9 mouse cellular contexts compared by ENCODE assay signal in the genomic region with DNA sequence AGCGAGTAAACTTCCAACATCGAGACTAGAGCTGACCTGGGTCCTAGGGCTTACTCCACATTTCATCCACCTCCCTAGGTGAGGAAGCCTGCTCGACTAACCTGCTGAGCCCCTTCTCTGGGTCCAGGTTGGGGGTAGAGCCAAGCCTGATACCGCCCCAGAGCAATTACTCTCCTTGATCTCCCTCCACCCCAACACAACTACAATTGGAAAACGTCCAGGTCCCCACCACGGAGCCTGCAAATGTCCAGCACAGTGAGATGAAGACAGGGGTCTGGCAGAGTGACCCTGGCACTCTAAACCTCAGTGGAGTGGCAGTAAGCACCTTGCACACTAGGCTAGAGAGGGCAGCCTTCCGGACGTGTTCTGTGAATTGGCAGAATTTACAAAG. TPM values are rescaled to one million over a fixed set of nuclear protein-coding genes. Genes with fewer than 3 reads are reported as not detected.
DNase-seq lines count a peak whose midpoint lies in the region; ATAC-seq and TF ChIP-seq lines count a peak whose summit lies in the region.
"Had no signal": no experiment of that assay in that cellular context is flagged by ENCODE, and none has a peak within 500 bp of the region (broad histone marks: within the 10 kb centered on the region; RNA-seq: fewer than 3 reads in every experiment).

No protein-coding gene starts in this region.

- intact Hi-C loops in gastrocnemius, postnatal 14 days (cut with DNase I; ENCODE audit: low total_unique reads): no loop called here

- no peak overlapping the region for H3K9ac ChIP-seq in kidney, postnatal 0 days (ENCODE audit: low read depth, low read length)
- H3K9ac ChIP-seq in embryonic facial prominence, embryonic 14.5 days (ENCODE audit: low read depth, low read length): peak overlapping the region; percentile 66
- peak overlapping the region; percentile 73 for H3K9ac ChIP-seq in hindbrain, embryonic 16.5 days (ENCODE audit: low read depth, low read length)
- peak overlapping the region; percentile 73 for H3K9ac ChIP-seq in midbrain, embryonic 16.5 days (ENCODE audit: low read depth, low read length)

- peak overlapping the region; percentile 41 for H3K4me3 ChIP-seq in kidney, postnatal 0 days (replicated peaks; ENCODE audit: low read depth, low read length)
- H3K4me3 ChIP-seq in embryonic facial prominence, embryonic 14.5 days (ENCODE audit: low read depth, low read length): peak overlapping the region; percentile 55
- H3K4me3 ChIP-seq in hindbrain, embryonic 16.5 days (ENCODE audit: low read length): peak overlapping the region; percentile 55
- H3K4me3 ChIP-seq in midbrain, embryonic 16.5 days (ENCODE audit: low read depth, low read length): peak overlapping the region; percentile 51

- no peak overlapping the region for H3K27ac ChIP-seq in kidney, postnatal 0 days
- no peak overlapping the region for H3K27ac ChIP-seq in embryonic facial prominence, embryonic 14.5 days (replicated peaks; ENCODE audit: low read depth, low read length)
- peak overlapping the region; percentile 54 for H3K27ac ChIP-seq in hindbrain, embryonic 16.5 days (ENCODE audit: low read depth, low read length)
- no peak overlapping the region; the same call in 1 of the 2 replicates for H3K27ac ChIP-seq in midbrain, embryonic 16.5 days (ENCODE audit: low read length)

- H3K27me3 ChIP-seq in kidney, postnatal 0 days (ENCODE audit: insufficient read depth, low read length): no peaks in the 10 kb centered on the region
- H3K27me3 ChIP-seq in embryonic facial prominence, embryonic 14.5 days (replicated peaks; ENCODE audit: control insufficient read depth, insufficient read depth, low read length): peaks cover 30% of the 10 kb centered on the region
- H3K27me3 ChIP-seq in hindbrain, embryonic 16.5 days (replicated peaks; ENCODE audit: control insufficient read depth, insufficient read depth, low read length): no peaks in the 10 kb centered on the region; the same call in 1 of the 2 replicates
- H3K27me3 ChIP-seq in midbrain, embryonic 16.5 days (ENCODE audit: control insufficient read depth, insufficient read depth, low read depth, low read length): 0 out of 2 replicates have a peak, but pooled peaks cover 4% of the 10 kb centered on the region

- no peak for DNase-seq in kidney, postnatal 0 days (ENCODE audit: low spot score)
- DNase-seq in kidney, adult 18-20 months: no peak
- no peak for DNase-seq in embryonic facial prominence, embryonic 14.5 days (ENCODE audit: low spot score)
- DNase-seq in spleen, adult 12 weeks (ENCODE audit: low spot score): no peak
- no peak for DNase-seq in gastrocnemius, postnatal 4 days (ENCODE audit: low spot score in 2 of 2)
- no peak for DNase-seq in gastrocnemius, postnatal 14 days

- peak overlapping the region; percentile 78 for H3K4me2 ChIP-seq in kidney, postnatal 0 days (ENCODE audit: low read length)
- peak overlapping the region; percentile 82 for H3K4me2 ChIP-seq in embryonic facial prominence, embryonic 14.5 days (ENCODE audit: low read depth, low read length)
- H3K4me2 ChIP-seq in hindbrain, embryonic 16.5 days (ENCODE audit: low read length): peak overlapping the region; percentile 82
- H3K4me2 ChIP-seq in midbrain, embryonic 16.5 days (ENCODE audit: low read length): peak overlapping the region; percentile 53

- no peak for ATAC-seq in kidney, postnatal 0 days (replicated peaks; ENCODE audit: low FRiP score, low read depth)
- ATAC-seq in embryonic facial prominence, embryonic 14.5 days (ENCODE audit: low read depth): no peak
- no peak for ATAC-seq in hindbrain, embryonic 16.5 days
- 0 out of 2 replicates have a peak, but pooled peaks have one; percentile 9 for ATAC-seq in midbrain, embryonic 16.5 days
- ATAC-seq: activated CD4-positive, CD25-positive, alpha-beta regulatory T cell, adult 4 months had no signal

- WGBS in kidney, postnatal 0 days: 13% methylated on average over 8 of the region's 8 CpGs
- WGBS in embryonic facial prominence, embryonic 14.5 days: 18% methylated on average over 8 of the region's 8 CpGs
- WGBS in hindbrain, embryonic 16.5 days: 13% methylated on average over 8 of the region's 8 CpGs
- WGBS in midbrain, embryonic 16.5 days: 15% methylated on average over 8 of the region's 8 CpGs

- no peaks in the 10 kb centered on the region for H3K36me3 ChIP-seq in kidney, postnatal 0 days (ENCODE audit: insufficient read depth, low read length)
- no peaks in the 10 kb centered on the region for H3K36me3 ChIP-seq in embryonic facial prominence, embryonic 14.5 days (ENCODE audit: control insufficient read depth, insufficient read depth, low read length)
- H3K36me3 ChIP-seq in hindbrain, embryonic 16.5 days (ENCODE audit: control insufficient read depth, insufficient read depth, low read length): no peaks in the 10 kb centered on the region
- H3K36me3 ChIP-seq in midbrain, embryonic 16.5 days (ENCODE audit: control insufficient read depth, insufficient read depth, low read length): no peaks in the 10 kb centered on the region

- TF ChIP-seq CTCF in kidney, postnatal 0 days (IDR thresholded peaks at IDR 0.05; ENCODE audit: low read depth): no peak

- peaks cover 5% of the 10 kb centered on the region; the same call in 1 of the 2 replicates for H3K4me1 ChIP-seq in kidney, postnatal 0 days (replicated peaks; ENCODE audit: insufficient read depth, low read length)
- 0 out of 2 replicates have a peak, but pooled peaks cover 3% of the 10 kb centered on the region for H3K4me1 ChIP-seq in embryonic facial prominence, embryonic 14.5 days (ENCODE audit: control insufficient read depth, insufficient read depth, low read length)
- H3K4me1 ChIP-seq in hindbrain, embryonic 16.5 days (ENCODE audit: control insufficient read depth, insufficient read depth, low read depth, low read length): peaks cover 14% of the 10 kb centered on the region
- peaks cover 6% of the 10 kb centered on the region; the same call in 1 of the 2 replicates for H3K4me1 ChIP-seq in midbrain, embryonic 16.5 days (ENCODE audit: control insufficient read depth, insufficient read depth, low read length)

- no peaks in the 10 kb centered on the region for H3K9me3 ChIP-seq in kidney, postnatal 0 days (replicated peaks; ENCODE audit: low read length)
- H3K9me3 ChIP-seq in embryonic facial prominence, embryonic 14.5 days (ENCODE audit: control insufficient read depth, low read length): no peaks in the 10 kb centered on the region
- H3K9me3 ChIP-seq in hindbrain, embryonic 16.5 days (ENCODE audit: control insufficient read depth, low read length): no peaks in the 10 kb centered on the region
- no peaks in the 10 kb centered on the region for H3K9me3 ChIP-seq in midbrain, embryonic 16.5 days (replicated peaks; ENCODE audit: control insufficient read depth, low read length, poor library complexity, severe bottlenecking)

RNA-seq across cellular contexts. Expression of a gene that starts 6.2 kb away (rescaled TPM):
- 14.3 and 15.5 TPM in 2 replicates for polyA plus RNA-seq in kidney, postnatal 0 days (2015; fragmentation: Nextera tagmentation; extraction: Ambion mirVana)
- 6.1 and 9.5 TPM in 2 replicates for polyA plus RNA-seq in embryonic facial prominence, embryonic 14.5 days (2014; fragmentation: Nextera tagmentation; extraction: Ambion mirVana)
- polyA plus RNA-seq in hindbrain, embryonic 16.5 days (2015; fragmentation: Nextera tagmentation; extraction: Ambion mirVana): 53.9 and 54.6 TPM in 2 replicates
- polyA plus RNA-seq in midbrain, embryonic 16.5 days (2015; fragmentation: Nextera tagmentation; extraction: Ambion mirVana): 43.7 and 49.5 TPM in 2 replicates
- total RNA-seq in gastrocnemius, postnatal 4 days (2021): 1 to 10 TPM; 2.3 to 3.5 TPM
- total RNA-seq in gastrocnemius, postnatal 14 days (2021): 1 to 10 TPM in 1 of 2 experiments, under 1 TPM in 1; 0.97 to 1.3 TPM

RNA-seq across cellular contexts. Expression of a gene that starts 15.1 kb away (rescaled TPM):
- 0.62 and 0.74 TPM in 2 replicates for polyA plus RNA-seq in kidney, postnatal 0 days (2015; fragmentation: Nextera tagmentation; extraction: Ambion mirVana)
- polyA plus RNA-seq in embryonic facial prominence, embryonic 14.5 days (2014; fragmentation: Nextera tagmentation; extraction: Ambion mirVana): 0.84 and 1.5 TPM in 2 replicates
- 3.0 and 3.2 TPM in 2 replicates for polyA plus RNA-seq in hindbrain, embryonic 16.5 days (2015; fragmentation: Nextera tagmentation; extraction: Ambion mirVana)
- 3.0 and 3.5 TPM in 2 replicates for polyA plus RNA-seq in midbrain, embryonic 16.5 days (2015; fragmentation: Nextera tagmentation; extraction: Ambion mirVana)
- total RNA-seq in gastrocnemius, postnatal 4 days (2021): 1 to 10 TPM; 6.3 to 7.5 TPM
- 1 to 10 TPM; 6.5 to 7.0 TPM for total RNA-seq in gastrocnemius, postnatal 14 days (2021)
- polyA plus RNA-seq: activated CD4-positive, CD25-positive, alpha-beta regulatory T cell, adult 4 months had no signal

RNA-seq across cellular contexts. Expression of a gene that starts 15.8 kb away (rescaled TPM):
- 0.20 and 0.26 TPM in 2 replicates for polyA plus RNA-seq in kidney, postnatal 0 days (2015; fragmentation: Nextera tagmentation; extraction: Ambion mirVana)
- 0.69 and 1.8 TPM in 2 replicates for polyA plus RNA-seq in embryonic facial prominence, embryonic 14.5 days (2014; fragmentation: Nextera tagmentation; extraction: Ambion mirVana)
- polyA plus RNA-seq in hindbrain, embryonic 16.5 days (2015; fragmentation: Nextera tagmentation; extraction: Ambion mirVana): 1.7 and 1.8 TPM in 2 replicates
- 1.3 and 2.0 TPM in 2 replicates for polyA plus RNA-seq in midbrain, embryonic 16.5 days (2015; fragmentation: Nextera tagmentation; extraction: Ambion mirVana)
- total RNA-seq in gastrocnemius, postnatal 4 days (2021): 1 to 10 TPM; 2.5 to 5.0 TPM
- 1 to 10 TPM; 1.5 to 1.6 TPM for total RNA-seq in gastrocnemius, postnatal 14 days (2021)
- polyA plus RNA-seq: activated CD4-positive, CD25-positive, alpha-beta regulatory T cell, adult 4 months had no signal

RNA-seq across cellular contexts. Expression of a gene that starts 42.3 kb away (rescaled TPM):
- 21.2 and 22.3 TPM in 2 replicates for polyA plus RNA-seq in kidney, postnatal 0 days (2015; fragmentation: Nextera tagmentation; extraction: Ambion mirVana)
- polyA plus RNA-seq in embryonic facial prominence, embryonic 14.5 days (2014; fragmentation: Nextera tagmentation; extraction: Ambion mirVana): 27.9 and 33.6 TPM in 2 replicates
- polyA plus RNA-seq in hindbrain, embryonic 16.5 days (2015; fragmentation: Nextera tagmentation; extraction: Ambion mirVana): 23.6 and 30.4 TPM in 2 replicates
- 27.6 and 28.4 TPM in 2 replicates for polyA plus RNA-seq in midbrain, embryonic 16.5 days (2015; fragmentation: Nextera tagmentation; extraction: Ambion mirVana)
- total RNA-seq in gastrocnemius, postnatal 4 days (2021): 10 to 100 TPM; 23.5 to 23.9 TPM
- 1 to 10 TPM; 8.4 to 9.1 TPM for total RNA-seq in gastrocnemius, postnatal 14 days (2021)

RNA-seq across cellular contexts. Expression of a gene that starts 45.9 kb away (rescaled TPM):
- 58.6 and 62.8 TPM in 2 replicates for polyA plus RNA-seq in kidney, postnatal 0 days (2015; fragmentation: Nextera tagmentation; extraction: Ambion mirVana)
- polyA plus RNA-seq in embryonic facial prominence, embryonic 14.5 days (2014; fragmentation: Nextera tagmentation; extraction: Ambion mirVana): 50.9 and 54.9 TPM in 2 replicates
- polyA plus RNA-seq in hindbrain, embryonic 16.5 days (2015; fragmentation: Nextera tagmentation; extraction: Ambion mirVana): 65.1 and 65.8 TPM in 2 replicates
- 60.7 and 62.7 TPM in 2 replicates for polyA plus RNA-seq in midbrain, embryonic 16.5 days (2015; fragmentation: Nextera tagmentation; extraction: Ambion mirVana)
- total RNA-seq in gastrocnemius, postnatal 4 days (2021): 10 to 100 TPM; 18.7 to 22.5 TPM
- total RNA-seq in gastrocnemius, postnatal 14 days (2021): 10 to 100 TPM; 10.6 to 12.5 TPM
